Mouse (Mus musculus) embryonic facial prominence, embryonic 14.5 days (tissue): ENCODE results near the gene Pkn2. TPM values are rescaled to one million over a fixed set of nuclear protein-coding genes. Genes with fewer than 3 reads are reported as not detected.

Source experiments
- ATAC-seq: fragments of 200-750 bp; cut with Nextera tagmentation; 2 replicates; pipeline ENCODE4 v1.8.0; 2017; ENCODE audit warnings: low read depth, moderate number of reproducible peaks, moderate TSS enrichment
- DNase-seq: peaks from one replicate; pipeline ENCODE4 v3.0.0-alpha.2; 2015; ENCODE audit warnings: low spot score
- H3K27ac ChIP-seq: fragments of 300-500 bp; sonication (generic); replicated peaks from 2 replicates; pipeline ENCODE4 v1.5.1; 2014; ENCODE audit warnings: low read depth, mild to moderate bottlenecking, low read length, moderate library complexity
- H3K27me3 ChIP-seq: fragments of 300-500 bp; sonication (generic); replicated peaks from 2 replicates; pipeline ENCODE4 v1.6.1; 2014; ENCODE audit warnings: low read length; ENCODE audit not compliant: control insufficient read depth, insufficient read depth
- H3K36me3 ChIP-seq: fragments of 300-500 bp; sonication (generic); 2 replicates; pipeline ENCODE4 v1.6.1; 2014; ENCODE audit warnings: low read length, mixed read lengths; ENCODE audit not compliant: control insufficient read depth, insufficient read depth
- H3K4me1 ChIP-seq: fragments of 300-500 bp; sonication (generic); 2 replicates; pipeline ENCODE4 v1.6.1; 2014; ENCODE audit warnings: antibody characterized with exemption, low read length; ENCODE audit not compliant: control insufficient read depth, insufficient read depth
- H3K4me2 ChIP-seq: fragments of 300-500 bp; sonication (generic); 2 replicates; pipeline ENCODE4 v1.6.1; 2014; ENCODE audit warnings: low read depth, mild to moderate bottlenecking, low read length, moderate library complexity, mixed read lengths
- H3K4me3 ChIP-seq: fragments of 300-500 bp; sonication (generic); 2 replicates; pipeline ENCODE4 v1.5.1; 2014; ENCODE audit warnings: low read depth, mild to moderate bottlenecking, low read length
- H3K9ac ChIP-seq: fragments of 300-500 bp; sonication (generic); 2 replicates; pipeline ENCODE4 v1.6.1; 2014; ENCODE audit warnings: low read depth, mild to moderate bottlenecking, low read length, moderate library complexity, mixed read lengths
- H3K9me3 ChIP-seq: fragments of 300-500 bp; sonication (generic); 2 replicates; pipeline ENCODE4 v1.6.1; 2016; ENCODE audit warnings: low read length; ENCODE audit not compliant: control insufficient read depth
- WGBS: fragments of 180-500 bp; shearing (Covaris S2); extraction: QIAGEN DNeasy Blood & Tissue Kit; methylation state at CpG from one replicate; pipeline ENCODE4 v1.1.7; 2014; 5-methylcytosine and 5-hydroxymethylcytosine counted together
- polyA plus RNA-seq: library from polyadenylated mRNA; unstranded; fragments of >200 nt; fragmentation: Nextera tagmentation; extraction: Ambion mirVana; gene quantifications from 2 replicates; pipeline ENCODE4 v1.2.1, GENCODE M21; 2014

Gene Pkn2
- polyA plus RNA-seq, 1 experiment from 2014 or later: 42.8 TPM

DNA sequence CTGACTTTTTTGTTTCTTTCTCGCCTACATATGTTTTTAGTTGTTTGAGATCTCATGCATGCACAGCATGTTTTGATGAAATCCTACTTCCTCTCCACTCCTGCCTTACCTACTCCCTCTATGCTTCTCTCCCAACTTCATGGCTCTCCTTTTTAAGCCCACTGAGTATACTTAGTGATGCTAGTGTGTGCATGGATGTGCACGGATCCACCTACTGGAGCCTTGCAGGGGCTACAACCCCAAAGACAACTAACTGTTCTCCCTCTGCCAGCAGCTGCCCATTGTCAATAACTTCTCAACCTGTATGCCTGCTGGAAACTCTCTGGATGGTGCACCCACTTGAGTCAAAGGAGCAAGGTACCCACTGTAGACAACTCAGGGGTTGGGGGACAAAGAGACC is 17.9 kb upstream of the Pkn2 start:
- H3K4me2 ChIP-seq: no peak overlapping the region
- no peaks in the 10 kb centered on the region for H3K4me1 ChIP-seq
- no peak overlapping the region for H3K4me3 ChIP-seq
- WGBS: 79% methylated on average over 2 of the region's 2 CpGs
- no peaks in the 10 kb centered on the region for H3K36me3 ChIP-seq
- no peak for DNase-seq
- ATAC-seq: no peak
- H3K9me3 ChIP-seq: no peaks in the 10 kb centered on the region
- H3K27me3 ChIP-seq: no peaks in the 10 kb centered on the region
- no peak overlapping the region for H3K27ac ChIP-seq
- no peak overlapping the region for H3K9ac ChIP-seq

DNA sequence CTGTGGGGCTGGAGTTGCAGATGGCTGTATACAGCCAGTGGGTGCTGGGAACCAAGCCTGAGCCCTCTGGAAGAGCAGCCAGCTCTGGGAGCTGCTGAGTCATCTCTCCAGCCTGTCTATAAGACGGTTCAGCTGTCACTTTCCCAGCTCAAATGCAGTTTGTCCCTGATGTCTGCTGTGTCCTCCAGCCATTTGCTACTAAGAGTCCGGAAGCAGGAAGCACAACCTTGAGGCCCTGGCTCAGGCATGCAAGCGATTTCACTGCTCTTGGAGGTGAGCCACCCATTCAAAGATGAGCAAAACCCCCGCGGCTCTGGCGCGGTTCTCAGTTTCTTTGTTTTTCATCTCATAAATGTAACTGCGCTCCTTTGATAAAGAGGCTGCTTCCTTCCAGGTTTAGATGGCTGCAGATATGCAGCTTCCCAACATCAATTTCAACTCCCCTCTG is 17.2 kb upstream of the Pkn2 start:
- H3K36me3 ChIP-seq: no peaks in the 10 kb centered on the region
- H3K27me3 ChIP-seq: no peaks in the 10 kb centered on the region
- 77% methylated on average over 8 of the region's 8 CpGs for WGBS
- no peaks in the 10 kb centered on the region for H3K4me1 ChIP-seq
- no peak overlapping the region for H3K27ac ChIP-seq
- no peak overlapping the region for H3K4me3 ChIP-seq
- DNase-seq: peak; percentile 11
- ATAC-seq: no peak
- H3K9me3 ChIP-seq: no peaks in the 10 kb centered on the region
- no peak overlapping the region for H3K4me2 ChIP-seq
- H3K9ac ChIP-seq: no peak overlapping the region

DNA sequence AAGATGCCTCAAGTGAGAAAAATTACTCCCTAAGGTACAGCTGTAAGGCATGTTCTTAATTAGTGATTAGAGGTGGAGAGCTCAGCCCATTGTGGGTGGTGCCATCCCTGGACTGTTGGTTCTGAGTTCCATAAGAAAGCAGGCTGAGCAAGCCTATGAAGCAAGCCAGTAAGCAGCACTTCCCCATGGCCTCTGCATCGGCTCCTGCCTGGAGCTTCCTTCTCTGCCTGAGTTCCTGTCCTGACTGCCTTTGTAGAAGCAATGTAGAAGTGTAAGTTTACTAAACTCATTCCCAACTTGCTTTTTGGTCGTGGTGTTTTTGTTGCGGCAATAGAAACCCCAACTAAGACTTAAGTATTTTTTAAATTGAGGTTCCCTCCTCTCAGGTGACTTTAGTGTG is 8.6 kb upstream of the Pkn2 start:
- Histone ChIP-seq H3K36me3 (no peaks in the 10 kb centered on the region), H3K4me3 (no peak overlapping the region), H3K4me1 (no peaks in the 10 kb centered on the region), H3K9me3 (no peaks in the 10 kb centered on the region), H3K9ac (no peak overlapping the region), H3K27me3 (no peaks in the 10 kb centered on the region), H3K27ac (no peak overlapping the region), H3K4me2 (no peak overlapping the region)
- ATAC-seq: no peak
- WGBS: 87% methylated on average over 3 of the region's 3 CpGs
- no peak for DNase-seq

DNA sequence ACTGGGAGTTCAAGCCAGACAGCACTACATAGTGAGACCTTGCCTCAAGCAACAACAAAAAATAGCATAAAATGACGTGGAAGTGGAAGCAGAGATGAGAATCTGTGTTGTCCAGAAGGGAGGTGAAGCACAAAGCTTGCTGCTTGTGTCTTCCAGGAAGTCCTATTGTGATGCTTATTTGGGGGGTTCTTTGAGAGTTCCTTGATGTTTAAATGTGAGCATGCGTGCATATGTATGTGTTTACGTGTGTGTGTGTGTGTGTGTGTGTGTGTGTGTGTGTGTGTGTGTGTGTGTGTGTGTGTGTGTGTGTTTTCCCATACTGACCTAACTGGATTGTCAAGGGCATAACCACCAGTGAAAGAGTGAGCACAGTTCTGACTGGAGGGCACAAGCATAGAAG is 5.2 kb upstream of the Pkn2 start:
- Histone ChIP-seq H3K27me3 (no peaks in the 10 kb centered on the region), H3K36me3 (no peaks in the 10 kb centered on the region), H3K4me1 (no peaks in the 10 kb centered on the region), H3K9me3 (no peaks in the 10 kb centered on the region), H3K4me2 (no peak overlapping the region), H3K27ac (no peak overlapping the region), H3K9ac (no peak overlapping the region), H3K4me3 (no peak overlapping the region)
- ATAC-seq (no peak), DNase-seq (no peak)
- WGBS: 51% methylated on average over 2 of the region's 3 CpGs

DNA sequence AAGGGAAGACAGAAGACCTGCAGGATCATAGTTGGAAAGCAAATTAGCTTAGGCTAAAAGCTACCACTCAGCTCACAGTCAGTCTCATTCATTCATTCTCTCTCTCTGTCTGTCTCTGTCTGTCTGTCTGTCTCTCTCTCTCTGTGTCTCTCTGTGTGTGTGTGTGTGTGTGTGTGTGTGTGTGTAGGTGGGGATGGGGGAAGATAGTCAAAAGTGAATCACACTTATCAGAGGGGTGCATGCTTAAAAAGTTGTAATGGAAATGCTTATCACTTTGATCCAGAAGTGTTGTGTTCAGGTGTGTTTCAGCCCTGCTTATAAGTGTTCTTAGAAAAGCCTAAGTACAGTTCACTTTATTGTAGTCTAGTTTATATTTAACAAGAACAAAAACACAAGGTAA is 2.8 kb upstream of the Pkn2 start:
- Histone ChIP-seq H3K4me2 (no peak overlapping the region), H3K27me3 (no peaks in the 10 kb centered on the region), H3K9me3 (no peaks in the 10 kb centered on the region), H3K9ac (no peak overlapping the region), H3K36me3 (no peaks in the 10 kb centered on the region), H3K4me1 (peaks cover 3% of the 10 kb centered on the region; the same call in 1 of the 2 replicates), H3K4me3 (no peak overlapping the region), H3K27ac (no peak overlapping the region)
- ATAC-seq: no peak
- no peak for DNase-seq

DNA sequence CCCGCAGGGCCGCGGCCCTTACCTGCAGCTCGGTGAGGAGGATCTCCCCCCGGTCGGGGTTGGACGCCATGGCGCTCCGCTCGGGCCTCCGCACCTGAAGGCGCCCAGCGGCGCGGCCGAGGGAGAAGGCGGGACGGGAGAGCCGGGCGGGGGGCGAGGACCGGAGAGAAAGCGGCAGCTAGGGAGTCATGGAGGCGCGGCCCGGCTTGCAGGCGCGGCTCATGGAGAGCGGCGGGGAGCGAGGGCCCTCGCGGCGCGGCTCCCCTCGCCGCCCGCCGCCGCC is 274 bp downstream of the Pkn2 start:
- no peak for DNase-seq
- no CpG with 5 or more reads among the region's 40 CpGs for WGBS
- no peak; the same call in 1 of the 2 replicates for ATAC-seq
- Histone ChIP-seq H3K4me1 (peaks cover 3% of the 10 kb centered on the region; the same call in 1 of the 2 replicates), H3K9ac (peak overlapping the region; percentile 96), H3K4me2 (peak overlapping the region; percentile 63), H3K4me3 (peak overlapping the region; percentile 99), H3K9me3 (no peaks in the 10 kb centered on the region), H3K36me3 (no peaks in the 10 kb centered on the region), H3K27me3 (no peaks in the 10 kb centered on the region), H3K27ac (peak overlapping the region; percentile 94)

DNA sequence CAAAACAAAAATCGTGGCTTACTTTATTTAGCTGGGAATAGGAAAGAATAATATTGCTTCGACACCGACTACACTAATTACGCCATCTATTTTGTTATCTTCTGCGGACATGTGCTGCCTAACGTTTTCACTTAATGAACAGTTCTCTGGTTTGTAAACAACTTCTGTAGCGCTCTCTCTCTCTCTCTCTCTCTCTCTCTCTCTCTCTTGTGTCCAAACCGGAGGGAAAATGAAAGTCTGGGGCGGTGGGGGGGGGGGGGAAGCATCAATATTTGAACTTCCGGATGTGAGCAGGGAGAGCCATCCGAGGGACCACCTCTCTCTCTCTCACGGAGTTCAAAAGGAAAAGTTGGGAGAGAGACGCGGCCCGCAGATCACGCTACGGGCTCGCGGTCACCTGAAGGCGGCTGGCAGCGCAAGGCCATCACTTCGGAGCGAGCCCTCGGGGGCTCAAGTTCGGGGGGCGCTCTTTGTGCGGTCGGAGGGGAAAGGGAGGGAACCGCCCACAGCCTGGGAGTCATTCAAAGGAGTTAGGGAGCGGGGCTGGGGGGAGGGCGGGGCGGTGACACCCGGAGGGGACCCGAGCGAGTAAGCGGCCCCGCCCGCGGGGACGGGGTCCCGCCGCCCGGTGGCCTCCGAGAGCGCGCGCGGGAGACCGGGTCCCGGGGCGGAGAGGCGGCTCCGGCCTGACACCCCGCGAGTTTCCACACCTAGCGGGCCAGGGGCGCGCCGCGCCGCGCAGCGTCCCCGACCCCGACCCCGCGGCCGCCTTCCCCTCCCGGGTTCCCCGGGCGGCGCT is 815 bp downstream of the Pkn2 start:
- Histone ChIP-seq H3K27ac (peak overlapping the region; percentile 94), H3K4me2 (peak overlapping the region; percentile 63), H3K27me3 (no peaks in the 10 kb centered on the region), H3K9ac (peak overlapping the region; percentile 96), H3K36me3 (no peaks in the 10 kb centered on the region), H3K4me1 (peaks cover 3% of the 10 kb centered on the region; the same call in 1 of the 2 replicates), H3K4me3 (peak overlapping the region; percentile 99), H3K9me3 (no peaks in the 10 kb centered on the region)
- DNase-seq: peak; percentile 67
- 0% methylated on average over 23 of the region's 72 CpGs for WGBS
- peak; percentile 19 for ATAC-seq

DNA sequence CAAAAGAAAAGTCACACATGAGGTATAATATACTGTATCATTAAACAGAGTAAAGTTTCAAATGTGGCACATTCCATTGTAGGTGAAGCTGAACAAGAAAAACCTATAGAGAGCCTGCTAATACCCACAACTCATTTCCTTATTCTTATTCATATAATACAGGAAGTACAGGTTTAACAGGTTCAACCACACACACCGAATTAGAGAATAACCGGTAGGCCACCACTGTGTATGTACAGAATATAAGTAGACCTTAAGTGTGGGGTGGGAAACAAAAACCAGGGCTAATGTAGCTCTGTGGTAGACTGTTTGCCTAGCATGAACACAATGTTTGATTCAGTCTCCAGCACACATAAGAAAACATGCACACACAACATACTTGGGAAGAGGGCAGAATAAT is 18.6 kb downstream of the Pkn2 start:
- Histone ChIP-seq H3K27me3 (no peaks in the 10 kb centered on the region), H3K9me3 (no peaks in the 10 kb centered on the region), H3K36me3 (no peaks in the 10 kb centered on the region), H3K4me1 (no peaks in the 10 kb centered on the region), H3K9ac (no peak overlapping the region), H3K4me2 (no peak overlapping the region), H3K4me3 (no peak overlapping the region), H3K27ac (no peak overlapping the region)
- peak; percentile 72 for DNase-seq
- ATAC-seq: peak; percentile 92
- 80% methylated on average over 2 of the region's 2 CpGs for WGBS

DNA sequence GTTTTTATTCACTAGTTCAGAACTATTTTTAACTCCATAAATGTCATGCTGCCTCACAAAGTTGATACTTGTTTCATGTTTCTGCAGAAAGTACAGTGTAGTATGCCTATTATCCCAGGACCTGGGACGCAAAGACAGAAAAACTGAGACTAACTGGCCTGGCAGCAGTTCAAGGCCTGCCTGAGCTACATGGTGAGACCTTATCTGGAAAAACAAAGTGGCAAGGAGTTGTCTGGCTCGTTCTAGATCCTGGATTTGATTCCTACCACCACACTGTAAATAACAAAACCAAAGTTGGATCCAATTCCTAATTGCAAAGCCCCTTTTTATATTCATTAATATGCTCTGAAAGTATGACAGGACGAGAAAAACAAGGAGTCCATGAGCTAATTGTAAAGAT is 25.0 kb downstream of the Pkn2 start:
- Histone ChIP-seq H3K9me3 (no peaks in the 10 kb centered on the region), H3K4me3 (no peak overlapping the region), H3K36me3 (peaks cover 7% of the 10 kb centered on the region; the same call in 1 of the 2 replicates), H3K9ac (no peak overlapping the region), H3K27ac (no peak overlapping the region), H3K4me1 (peaks cover 8% of the 10 kb centered on the region; the same call in 1 of the 2 replicates), H3K4me2 (no peak overlapping the region), H3K27me3 (no peaks in the 10 kb centered on the region)
- DNase-seq: no peak
- ATAC-seq: no peak
- 70% methylated on average over 3 of the region's 3 CpGs for WGBS
